In the genomic region with DNA sequence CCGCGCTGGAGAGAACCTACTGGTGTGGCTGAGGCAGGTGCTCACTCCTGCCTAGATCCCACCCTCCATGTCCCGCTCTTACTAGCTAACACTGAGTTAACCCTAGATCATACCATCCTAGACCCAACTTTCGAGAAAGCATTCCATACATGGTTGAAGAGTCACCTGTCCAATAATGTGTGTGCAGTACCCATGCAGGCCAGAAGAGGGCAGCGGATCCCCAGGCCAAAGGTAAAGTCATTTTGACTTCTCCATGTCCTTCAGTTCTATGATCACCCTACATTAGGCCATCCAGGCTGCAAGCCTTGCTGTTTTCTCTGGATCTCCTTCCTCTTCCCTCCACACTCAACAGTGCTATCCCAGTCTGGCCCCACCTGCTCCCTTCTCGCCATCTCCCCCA, we compare ENCODE assay signal across 9 mouse cellular contexts. TPM values are rescaled to one million over a fixed set of nuclear protein-coding genes. Genes with fewer than 3 reads are reported as not detected.
DNase-seq lines count a peak whose midpoint lies in the region; ATAC-seq lines count a peak whose summit lies in the region.
"Had no signal": no experiment of that assay in that cellular context is flagged by ENCODE, and none has a peak within 500 bp of the region (broad histone marks: within the 10 kb centered on the region; RNA-seq: fewer than 3 reads in every experiment).

No protein-coding gene starts in this region.

- H3K4me1 ChIP-seq in hindbrain, embryonic 10.5 days (replicated peaks), result peaks cover 21% of the 10 kb centered on the region; the same call in 1 of the 2 replicates
- H3K4me1 ChIP-seq in hindbrain, embryonic 12.5 days, result no peaks in the 10 kb centered on the region
- H3K4me1 ChIP-seq in midbrain, embryonic 13.5 days (replicated peaks), result no peaks in the 10 kb centered on the region
- H3K4me1 ChIP-seq: embryonic facial prominence, embryonic 13.5 days had no signal

- ATAC-seq in hindbrain, embryonic 12.5 days (ENCODE audit: low FRiP score), result no peak
- ATAC-seq in midbrain, embryonic 13.5 days, result 0 out of 2 replicates have a peak, but pooled peaks have one; percentile 27

- no peaks in the 10 kb centered on the region for H3K9me3 ChIP-seq in hindbrain, embryonic 10.5 days
- no peaks in the 10 kb centered on the region for H3K9me3 ChIP-seq in hindbrain, embryonic 12.5 days (replicated peaks)
- no peaks in the 10 kb centered on the region for H3K9me3 ChIP-seq in midbrain, embryonic 13.5 days
- H3K9me3 ChIP-seq: embryonic facial prominence, embryonic 13.5 days had no signal

- 45% methylated on average over 6 of the region's 6 CpGs for WGBS in hindbrain, embryonic 10.5 days
- 51% methylated on average over 6 of the region's 6 CpGs for WGBS in hindbrain, embryonic 12.5 days
- 46% methylated on average over 6 of the region's 6 CpGs for WGBS in midbrain, embryonic 13.5 days

- H3K9ac ChIP-seq in hindbrain, embryonic 12.5 days, result no peak overlapping the region
- H3K9ac ChIP-seq in midbrain, embryonic 13.5 days (replicated peaks), result no peak overlapping the region
- H3K9ac ChIP-seq: embryonic facial prominence, embryonic 13.5 days had no signal

- intact Hi-C loops in heart, postnatal 10 days (cut with DNase I), result loop anchor here (1.0 kb wide), 2 partner anchors 113 to 169 kb away; no protein-coding TSS in a partner anchor

- H3K4me2 ChIP-seq in hindbrain, embryonic 12.5 days (replicated peaks), result no peak overlapping the region
- no peak overlapping the region for H3K4me2 ChIP-seq in midbrain, embryonic 13.5 days (replicated peaks)
- H3K4me2 ChIP-seq: embryonic facial prominence, embryonic 13.5 days had no signal

- no peaks in the 10 kb centered on the region for H3K36me3 ChIP-seq in hindbrain, embryonic 10.5 days
- no peaks in the 10 kb centered on the region for H3K36me3 ChIP-seq in hindbrain, embryonic 12.5 days
- no peaks in the 10 kb centered on the region for H3K36me3 ChIP-seq in midbrain, embryonic 13.5 days
- H3K36me3 ChIP-seq: embryonic facial prominence, embryonic 13.5 days had no signal

- 0 out of 2 replicates have a peak overlapping the region, but pooled peaks have one; percentile 18 for H3K27ac ChIP-seq in hindbrain, embryonic 10.5 days
- no peak overlapping the region for H3K27ac ChIP-seq in hindbrain, embryonic 12.5 days
- H3K27ac ChIP-seq in midbrain, embryonic 13.5 days, result no peak overlapping the region
- H3K27ac ChIP-seq: embryonic facial prominence, embryonic 13.5 days had no signal

- H3K27me3 ChIP-seq in hindbrain, embryonic 10.5 days (ENCODE audit: insufficient read depth, poor library complexity, severe bottlenecking), result 0 out of 2 replicates have a peak, but pooled peaks cover 3% of the 10 kb centered on the region
- 0 out of 2 replicates have a peak, but pooled peaks cover 5% of the 10 kb centered on the region for H3K27me3 ChIP-seq in hindbrain, embryonic 12.5 days
- H3K27me3 ChIP-seq in midbrain, embryonic 13.5 days, result no peaks in the 10 kb centered on the region
- H3K27me3 ChIP-seq: embryonic facial prominence, embryonic 13.5 days had no signal

- H3K4me3 ChIP-seq in hindbrain, embryonic 10.5 days, result no peak overlapping the region
- no peak overlapping the region for H3K4me3 ChIP-seq in hindbrain, embryonic 12.5 days
- no peak overlapping the region for H3K4me3 ChIP-seq in midbrain, embryonic 13.5 days (replicated peaks)
- H3K4me3 ChIP-seq: embryonic facial prominence, embryonic 13.5 days had no signal

- DNase-seq in hindbrain, embryonic 10.5 days (ENCODE audit: low spot score), result peak; percentile 68
- peak; percentile 39 for DNase-seq in Muller cell, postnatal 12 days (ENCODE audit: inconsistent ontology term)
- DNase-seq in cerebellum, postnatal 10 days, result peak; percentile 87 to 90
- peak; percentile 79 to 84 for DNase-seq in heart, postnatal 10 days
- peak; percentile 43 to 62 for DNase-seq in layer of hippocampus, postnatal 14 days (ENCODE audit: low spot score in 2 of 2)
- DNase-seq in testis, postnatal 14 days (ENCODE audit: low spot score), result peak; percentile 59

RNA-seq across cellular contexts. Expression of a gene that starts 14.9 kb away (rescaled TPM):
- 0.35 and 0.51 TPM in 2 replicates for polyA plus RNA-seq in hindbrain, embryonic 10.5 days (2016; fragmentation: Nextera tagmentation; extraction: Ambion mirVana)
- polyA plus RNA-seq in hindbrain, embryonic 12.5 days (2016; fragmentation: Nextera tagmentation; extraction: Ambion mirVana), result 0.31 and 0.42 TPM in 2 replicates
- total RNA-seq in heart, postnatal 10 days (2021), result under 1 TPM; 0.40 to 0.48 TPM
- not detected for total RNA-seq in layer of hippocampus, postnatal 14 days (2021)
- 0.19 TPM in 2 replicates for polyA plus RNA-seq in midbrain, embryonic 13.5 days (2015; fragmentation: Nextera tagmentation; extraction: Ambion mirVana)
- polyA plus RNA-seq: embryonic facial prominence, embryonic 13.5 days had no signal

RNA-seq across cellular contexts. Expression of a gene that starts 21.5 kb away (rescaled TPM):
- 0.08 and 0.10 TPM in 2 replicates for polyA plus RNA-seq in hindbrain, embryonic 10.5 days (2016; fragmentation: Nextera tagmentation; extraction: Ambion mirVana)
- polyA plus RNA-seq in hindbrain, embryonic 12.5 days (2016; fragmentation: Nextera tagmentation; extraction: Ambion mirVana), result 0.06 TPM in 1 of 2 replicates, not detected in the other
- under 1 TPM; 0.12 TPM for total RNA-seq in heart, postnatal 10 days (2021)
- not detected for total RNA-seq in layer of hippocampus, postnatal 14 days (2021)
- 0.05 TPM in 1 of 2 replicates, not detected in the other for polyA plus RNA-seq in midbrain, embryonic 13.5 days (2015; fragmentation: Nextera tagmentation; extraction: Ambion mirVana)

RNA-seq across cellular contexts. Expression of a gene that starts 46.5 kb away (rescaled TPM):
- 0.06 TPM in 1 of 2 replicates, not detected in the other for polyA plus RNA-seq in hindbrain, embryonic 10.5 days (2016; fragmentation: Nextera tagmentation; extraction: Ambion mirVana)
- polyA plus RNA-seq in hindbrain, embryonic 12.5 days (2016; fragmentation: Nextera tagmentation; extraction: Ambion mirVana), result 0.09 TPM in 1 of 2 replicates, not detected in the other
- not detected for total RNA-seq in heart, postnatal 10 days (2021)
- total RNA-seq in layer of hippocampus, postnatal 14 days (2021), result under 1 TPM in 1 of 2 experiments, not detected in 1; 0.17 TPM
- 0.08 TPM in 1 of 2 replicates, not detected in the other for polyA plus RNA-seq in midbrain, embryonic 13.5 days (2015; fragmentation: Nextera tagmentation; extraction: Ambion mirVana)
- polyA plus RNA-seq: embryonic facial prominence, embryonic 13.5 days had no signal

RNA-seq across cellular contexts. Expression of a gene that starts 56.6 kb away (rescaled TPM):
- 0.07 TPM in 2 replicates for polyA plus RNA-seq in hindbrain, embryonic 10.5 days (2016; fragmentation: Nextera tagmentation; extraction: Ambion mirVana)
- 0.07 and 0.19 TPM in 2 replicates for polyA plus RNA-seq in hindbrain, embryonic 12.5 days (2016; fragmentation: Nextera tagmentation; extraction: Ambion mirVana)
- total RNA-seq in heart, postnatal 10 days (2021), result not detected
- not detected for total RNA-seq in layer of hippocampus, postnatal 14 days (2021)
- not detected in 2 replicates for polyA plus RNA-seq in midbrain, embryonic 13.5 days (2015; fragmentation: Nextera tagmentation; extraction: Ambion mirVana)
